Mouse (Mus musculus): ENCODE results near the gene Cklf.
"Not testable (repeated sequence)": the region's sequence is repeated elsewhere in the genome, so short reads cannot be mapped to it uniquely, and the experiment has no call there.

Gene Cklf

DNA sequence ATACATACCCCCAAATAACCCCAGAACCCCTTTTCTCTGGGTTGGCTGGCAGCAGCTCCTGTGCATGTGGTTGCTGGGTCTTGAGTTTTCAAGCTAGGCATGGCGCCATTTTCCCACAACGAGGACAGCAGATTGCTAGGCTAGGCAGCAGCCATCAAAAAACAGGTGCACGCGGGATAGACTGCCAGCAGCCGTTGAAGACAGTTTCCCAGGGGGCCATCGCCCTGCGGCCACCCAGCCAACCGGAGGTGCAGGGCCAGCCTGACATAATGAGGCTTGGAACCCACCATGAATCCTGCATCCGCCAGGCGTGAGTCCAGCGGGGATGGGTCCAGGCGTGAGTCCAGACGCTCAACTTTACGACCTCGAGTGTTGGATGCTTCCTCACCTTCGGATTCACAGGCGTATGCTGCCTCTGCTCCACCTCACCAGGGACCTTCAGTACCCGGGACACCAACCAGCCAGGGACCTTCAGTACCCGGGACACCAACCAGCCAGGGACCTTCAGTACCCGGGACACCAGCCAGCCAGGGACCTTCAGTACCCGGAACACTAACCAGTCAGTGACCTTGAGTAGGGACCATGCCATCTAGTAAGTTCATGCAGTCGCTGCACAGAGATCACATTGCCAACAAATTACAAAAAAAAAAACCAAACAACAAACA, 13.7 kb downstream of the Cklf start:
- DNase-seq (ENCODE audit: low spot score) = not testable (repeated sequence)

- DNase-seq (ENCODE audit: low spot score) = no peak
Observed at GRCm38 (mm10) chr8:104268368-104268767, 17.7 kb downstream of the Cklf start.

GRCm38 (mm10) chr8:104268937-104269440, 18.3 kb downstream of the Cklf start:
- no peak for DNase-seq (ENCODE audit: low spot score)

DNA sequence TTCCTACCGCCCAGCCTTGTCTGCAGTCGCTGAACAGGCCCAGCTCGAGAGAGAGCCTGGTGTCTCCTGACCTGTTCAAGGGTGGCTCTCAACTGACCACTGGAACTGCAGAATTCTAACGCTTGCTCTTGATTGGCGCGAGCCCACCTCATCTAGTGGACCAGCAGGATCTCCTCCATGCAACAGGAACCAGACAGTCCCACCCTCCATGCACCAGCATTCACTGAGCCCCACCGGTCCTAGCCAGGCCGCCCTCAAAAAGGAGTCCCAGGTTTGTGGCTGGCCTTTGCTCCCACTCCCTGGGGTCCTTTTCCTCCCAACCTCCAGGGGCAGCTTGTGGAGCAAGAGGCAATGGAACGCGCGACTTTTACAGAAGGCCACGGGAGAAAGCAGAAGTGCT, 42.4 kb downstream of the Cklf start, which contains the start of gene Cmtm2a:
Cmtm2a (minus strand) TSS at position 101 of the 400 bp plus-strand sequence.
- not testable (repeated sequence) for DNase-seq (ENCODE audit: low spot score)

GRCm38 (mm10) chr8:104294396-104294795, 43.7 kb downstream of the Cklf start:
- no peak for DNase-seq (ENCODE audit: low spot score)

DNA sequence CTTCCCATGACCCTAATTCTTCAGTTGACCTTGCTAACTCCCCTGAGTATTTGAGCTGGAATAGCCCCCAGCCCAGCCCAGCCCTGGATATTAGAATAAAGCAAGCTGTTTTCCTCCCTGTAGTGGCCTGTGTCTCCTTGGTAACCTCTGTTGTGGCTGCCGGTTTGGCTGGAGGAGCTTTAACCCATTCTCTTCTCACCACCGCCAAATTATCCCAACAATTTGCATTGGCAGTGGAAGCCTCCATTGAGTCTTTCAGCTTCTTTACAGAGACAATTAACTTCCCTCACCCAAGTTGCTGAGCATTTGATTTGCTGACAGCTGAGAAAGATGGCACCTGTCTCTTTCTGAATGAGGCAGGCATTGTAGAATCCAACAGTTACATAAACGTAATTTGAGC, 50.9 kb downstream of the Cklf start:
- not testable (repeated sequence) for DNase-seq (ENCODE audit: low spot score)

GRCm38 (mm10) chr8:104302536-104302935, 51.9 kb downstream of the Cklf start:
- DNase-seq (ENCODE audit: low spot score) = not testable (repeated sequence)

GRCm38 (mm10) chr8:104304962-104305361, 54.3 kb downstream of the Cklf start:
- no peak for DNase-seq (ENCODE audit: low spot score)

GRCm38 (mm10) chr8:104308341-104308740, 57.7 kb downstream of the Cklf start:
- not testable (repeated sequence) for DNase-seq (ENCODE audit: low spot score)

DNA sequence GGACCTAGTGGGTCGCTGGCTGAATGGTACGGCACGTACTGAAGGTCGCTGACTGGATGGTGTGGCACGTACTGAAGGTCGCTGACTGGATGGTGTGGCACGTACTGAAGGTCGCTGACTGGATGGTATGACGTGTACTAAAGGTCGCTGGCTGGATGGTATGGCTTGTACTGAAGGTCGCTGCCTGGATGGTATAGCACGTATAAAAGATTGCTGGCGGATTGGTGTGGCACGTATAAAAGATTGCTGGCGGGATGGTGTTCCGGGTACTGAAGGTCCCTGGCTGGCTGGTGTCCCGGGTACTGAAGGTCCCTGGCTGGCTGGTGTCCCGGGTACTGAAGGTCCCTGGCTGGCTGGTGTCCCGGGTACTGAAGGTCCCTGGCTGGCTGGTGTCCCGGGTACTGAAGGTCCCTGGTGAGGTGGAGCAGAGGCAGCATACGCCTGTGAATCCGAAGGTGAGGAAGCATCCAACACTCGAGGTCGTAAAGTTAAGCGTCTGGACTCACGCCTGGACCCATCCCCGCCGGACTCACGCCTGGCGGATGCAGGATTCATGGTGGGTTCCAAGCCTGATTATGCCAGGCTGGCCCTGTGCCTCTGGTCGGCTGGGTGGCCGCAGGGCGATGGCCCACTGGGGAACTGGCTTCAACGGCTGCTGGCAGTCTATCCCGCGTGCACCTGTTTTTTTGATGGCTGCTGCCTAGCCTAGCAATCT, 58.9 kb downstream of the Cklf start, which contains the start of the genes Gm45711 and Cmtm1:
Gm45711 (minus strand) TSS at position 641 of the 715 bp plus-strand sequence.
Cmtm1 (minus strand) TSS at position 705 of the 715 bp plus-strand sequence.
- not testable (repeated sequence) for DNase-seq (ENCODE audit: low spot score)

- DNase-seq (ENCODE audit: low spot score) = not testable (repeated sequence)
Observed at GRCm38 (mm10) chr8:104312023-104312422, 61.4 kb downstream of the Cklf start.

- no peak for DNase-seq (ENCODE audit: low spot score)
Observed at GRCm38 (mm10) chr8:104313311-104313710, 62.6 kb downstream of the Cklf start.
